Mouse (Mus musculus) lung, postnatal 10 days (tissue): ENCODE results near the gene Abi1.
"Not testable (repeated sequence)": the region's sequence is repeated elsewhere in the genome, so short reads cannot be mapped to it uniquely, and the experiment has no call there.

ENCODE experiments used
- DNase-seq: peaks from one replicate; pipeline ENCODE4 v3.0.0; 2021

Gene Abi1

GRCm38 (mm10) chr2:22955914-22956313, 84.1 kb downstream of the Abi1 start:
- DNase-seq, result no peak

GRCm38 (mm10) chr2:22954278-22954677, 85.8 kb downstream of the Abi1 start:
- DNase-seq, result no peak

GRCm38 (mm10) chr2:22949956-22950355, 90.1 kb downstream of the Abi1 start:
- no peak for DNase-seq

GRCm38 (mm10) chr2:22933556-22933955, 106.5 kb downstream of the Abi1 start:
- DNase-seq, result no peak

GRCm38 (mm10) chr2:22928259-22928658, 111.8 kb downstream of the Abi1 start:
- DNase-seq, result no peak

GRCm38 (mm10) chr2:22925911-22926310, 114.1 kb downstream of the Abi1 start:
- not testable (repeated sequence) for DNase-seq

GRCm38 (mm10) chr2:22918651-22919050, 121.4 kb downstream of the Abi1 start:
- no peak for DNase-seq

- no peak for DNase-seq
These were observed 125.6 kb downstream of the Abi1 start for GRCm38 (mm10) chr2:22914421-22914820.

GRCm38 (mm10) chr2:22903947-22904346, 136.1 kb downstream of the Abi1 start:
- no peak for DNase-seq

GRCm38 (mm10) chr2:22895282-22896273, 144.5 kb downstream of the Abi1 start, which contains the start of gene Pdss1:
Pdss1 (plus strand) TSS chr2:22895522.
- DNase-seq, result peak; percentile 95

- no peak for DNase-seq
These were observed 145.1 kb downstream of the Abi1 start for GRCm38 (mm10) chr2:22894932-22895281.
